Mouse (Mus musculus) E14TG2a.4 (cell line): ENCODE measurements around the gene Armh2.

Experiments
- CTCF ChIP-seq: conservative IDR thresholded peaks from 2 replicates; pipeline ENCODE4 v1.5.1; 2014; ENCODE audit warnings: low read length
- NANOG ChIP-seq: IDR thresholded peaks from 2 replicates; pipeline ENCODE4 v1.6.1; 2014; ENCODE audit warnings: borderline replicate concordance, low read length, mixed read lengths
- POU5F1 ChIP-seq: IDR thresholded peaks from 2 replicates; pipeline ENCODE4 v1.6.1; 2014; ENCODE audit warnings: low read length, borderline replicate concordance

DNA sequence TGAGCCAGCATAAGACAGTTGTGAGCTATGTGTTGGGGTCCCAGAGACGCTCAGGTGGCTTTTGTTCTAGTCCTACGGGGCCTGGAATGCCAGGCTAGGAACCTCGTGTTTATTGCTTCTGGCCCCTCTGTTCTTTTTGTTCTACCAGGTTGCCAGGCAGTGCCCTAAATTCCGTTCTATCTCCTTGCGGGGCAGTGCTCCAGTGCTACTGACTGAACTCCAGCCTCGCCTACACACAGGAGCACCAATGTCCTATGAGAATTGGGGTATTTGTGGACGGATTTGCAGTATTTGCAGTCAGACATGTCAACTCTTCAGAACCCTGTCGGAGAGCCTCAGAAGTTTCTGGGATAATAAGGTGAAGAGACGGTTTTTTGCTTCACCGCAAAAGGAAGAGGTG, at the start of gene Armh2:
- TF ChIP-seq CTCF (no peak), POU5F1 (no peak), NANOG (no peak)
